In genomic region chr10:96048550-96048949, GRCm38 (mm10) we compare ENCODE assay signal across 14 mouse cellular contexts.
DNase-seq lines count a peak whose midpoint lies in the region; ATAC-seq and TF ChIP-seq lines count a peak whose summit lies in the region.
"Had no signal": no experiment of that assay in that cellular context is flagged by ENCODE, and none has a peak within 500 bp of the region (broad histone marks: within the 10 kb centered on the region; RNA-seq: fewer than 3 reads in every experiment).

No protein-coding gene starts in this region.

- H3K4me3 ChIP-seq in intestine, postnatal 0 days (ENCODE audit: low read depth, low read length) = no peak overlapping the region
- H3K4me3 ChIP-seq: embryonic facial prominence, embryonic 15.5 days; limb, embryonic 13.5 days had no signal

- WGBS in intestine, postnatal 0 days = 63% methylated on average over 3 of the region's 3 CpGs

- DNase-seq in embryo, embryonic 10 days (ENCODE audit: low spot score) = peak; percentile 10
- DNase-seq in embryo, embryonic 11 days = no peak
- DNase-seq in retina, postnatal 1 day = peak; percentile 12
- DNase-seq in retina, embryonic 14.5 days (ENCODE audit: low spot score) = no peak
- no peak for DNase-seq in right cerebral cortex, postnatal 36 days (ENCODE audit: low spot score in 2 of 2)
- no peak for DNase-seq in cerebellum, postnatal 4 days (ENCODE audit: low spot score in 2 of 2)
- DNase-seq in layer of hippocampus, adult 9-10 months (ENCODE audit: low spot score) = no peak
- DNase-seq: cerebellum, adult 8-10 months; forebrain, postnatal 0 days; kidney, postnatal 36 days; lung, postnatal 36 days had no signal

- no peaks in the 10 kb centered on the region for H3K27me3 ChIP-seq in intestine, postnatal 0 days (replicated peaks; ENCODE audit: control insufficient read depth, insufficient read depth, low read length)
- H3K27me3 ChIP-seq: embryonic facial prominence, embryonic 15.5 days; limb, embryonic 13.5 days had no signal

- ATAC-seq in intestine, postnatal 0 days = peak; percentile 66; the same call in 1 of the 2 replicates
- ATAC-seq: forebrain, postnatal 0 days had no signal

- H3K9ac ChIP-seq in intestine, postnatal 0 days (ENCODE audit: low read depth, low read length) = no peak overlapping the region
- H3K9ac ChIP-seq: embryonic facial prominence, embryonic 15.5 days; forebrain, postnatal 0 days; limb, embryonic 13.5 days had no signal

- no peak overlapping the region for H3K27ac ChIP-seq in intestine, postnatal 0 days (ENCODE audit: low read depth, low read length)
- H3K27ac ChIP-seq: embryonic facial prominence, embryonic 15.5 days; limb, embryonic 13.5 days had no signal

- H3K36me3 ChIP-seq in intestine, postnatal 0 days (ENCODE audit: control insufficient read depth, insufficient read depth) = 0 out of 2 replicates have a peak, but pooled peaks cover 3% of the 10 kb centered on the region
- H3K36me3 ChIP-seq: embryonic facial prominence, embryonic 15.5 days; limb, embryonic 13.5 days had no signal

- H3K4me1 ChIP-seq in intestine, postnatal 0 days (replicated peaks; ENCODE audit: control insufficient read depth, insufficient read depth, low read length) = no peaks in the 10 kb centered on the region

- no peak for TF ChIP-seq CTCF in intestine, postnatal 0 days (IDR thresholded peaks at IDR 0.05; ENCODE audit: low read depth)

- H3K9me3 ChIP-seq in intestine, postnatal 0 days (ENCODE audit: control insufficient read depth) = no peaks in the 10 kb centered on the region
- H3K9me3 ChIP-seq: embryonic facial prominence, embryonic 15.5 days; limb, embryonic 13.5 days had no signal

- no peak overlapping the region for H3K4me2 ChIP-seq in intestine, postnatal 0 days (replicated peaks; ENCODE audit: low read depth)
- H3K4me2 ChIP-seq: embryonic facial prominence, embryonic 15.5 days; limb, embryonic 13.5 days had no signal

Comparison
In these comparisons a context has a peak if more than half of its experiments do, and no peak if none do; other contexts are left out.
1. DNase-seq: peak in embryo, embryonic 10 days (single experiment) and retina, postnatal 1 day (single experiment); none in embryo, embryonic 11 days (single experiment), retina, embryonic 14.5 days (single experiment), right cerebral cortex, postnatal 36 days (0 of 2), cerebellum, postnatal 4 days (0 of 2) and layer of hippocampus, adult 9-10 months (single experiment).